Mouse (Mus musculus) heart, embryonic 14.5 days (tissue): ENCODE data around the gene Znrd1. TPM values are rescaled to one million over a fixed set of nuclear protein-coding genes. Genes with fewer than 3 reads are reported as not detected.

Experiments used
- ATAC-seq: fragments of 200-750 bp; cut with Nextera tagmentation; 2 replicates; pipeline ENCODE4 v1.8.0; 2017; ENCODE audit warnings: low read depth, moderate TSS enrichment; ENCODE audit not compliant: insufficient number of reproducible peaks, insufficient read depth, low FRiP score
- H3K27ac ChIP-seq, 2 experiments: fragments of 200-500 bp in 1 of 2; fragments of 300-500 bp in 1 of 2; sonication (generic) in 1 of 2; replicated peaks in 1 of 2; 2 replicates each; pipeline ENCODE4 v1.5.1; 2012 to 2014; ENCODE audit warnings: low read depth in 2 of 2, low read length in 2 of 2, control low read depth in 1 of 2, mild to moderate bottlenecking in 1 of 2, mixed read lengths in 1 of 2; ENCODE audit not compliant: control insufficient read depth in 1 of 2, insufficient read depth in 1 of 2
- H3K27me3 ChIP-seq: fragments of 300-500 bp; sonication (generic); 2 replicates; pipeline ENCODE4 v1.6.1; 2014; ENCODE audit warnings: mild to moderate bottlenecking, low read length, control low read depth; ENCODE audit not compliant: control insufficient read depth, insufficient read depth
- H3K36me3 ChIP-seq: fragments of 300-500 bp; sonication (generic); 2 replicates; pipeline ENCODE4 v1.6.1; 2014; ENCODE audit warnings: mild to moderate bottlenecking, control low read depth, low read length, mixed read lengths; ENCODE audit not compliant: control insufficient read depth, insufficient read depth
- H3K4me1 ChIP-seq, 2 experiments: fragments of 200-500 bp in 1 of 2; fragments of 300-500 bp in 1 of 2; sonication (generic) in 1 of 2; 2 replicates each; pipeline ENCODE4 v1.6.1; 2012 to 2014; ENCODE audit warnings: low read length in 2 of 2, control low read depth in 1 of 2, mixed read lengths in 1 of 2; ENCODE audit not compliant: control insufficient read depth in 2 of 2, insufficient read depth in 2 of 2
- H3K4me2 ChIP-seq: fragments of 300-500 bp; sonication (generic); 2 replicates; pipeline ENCODE4 v1.6.1; 2014; ENCODE audit warnings: mild to moderate bottlenecking, low read length
- H3K4me3 ChIP-seq, 2 experiments: fragments of 200-500 bp in 1 of 2; fragments of 300-500 bp in 1 of 2; sonication (generic) in 1 of 2; 2 replicates each; pipeline ENCODE4 v1.5.1; 2012 to 2014; ENCODE audit warnings: low read length in 2 of 2, mild to moderate bottlenecking in 2 of 2, control low read depth in 1 of 2, low read depth in 1 of 2, moderate library complexity in 1 of 2; ENCODE audit not compliant: control insufficient read depth in 1 of 2, insufficient read depth in 1 of 2
- H3K9ac ChIP-seq: fragments of 300-500 bp; sonication (generic); 2 replicates; pipeline ENCODE4 v1.6.1; 2014; ENCODE audit warnings: mild to moderate bottlenecking, low read length
- H3K9me3 ChIP-seq: fragments of 300-500 bp; sonication (generic); 2 replicates; pipeline ENCODE4 v1.6.1; 2016; ENCODE audit warnings: low read length, control low read depth; ENCODE audit not compliant: control insufficient read depth
- WGBS: fragments of 180-500 bp; shearing (Covaris S2); extraction: QIAGEN DNeasy Blood & Tissue Kit; methylation state at CpG from one replicate; pipeline ENCODE4 v1.1.7; 2014; 5-methylcytosine and 5-hydroxymethylcytosine counted together
- polyA plus RNA-seq: library from polyadenylated mRNA; unstranded; fragments of >200 nt; fragmentation: Nextera tagmentation; extraction: Ambion mirVana; gene quantifications from 2 replicates; pipeline ENCODE4 v1.2.1, GENCODE M21; 2014

The Znrd1 gene
- polyA plus RNA-seq, 1 experiment from 2014 or later, result 42.0 TPM

GRCm38 (mm10) chr17:36981845-36982244 is 23.5 kb upstream of the Znrd1 start:
- H3K27ac ChIP-seq, result no peak overlapping the region
- no peaks in the 10 kb centered on the region for H3K36me3 ChIP-seq
- no peaks in the 10 kb centered on the region for H3K9me3 ChIP-seq
- peak overlapping the region; percentile 54 for H3K9ac ChIP-seq
- H3K4me1 ChIP-seq, result peaks cover 0 to 3% of the 10 kb centered on the region in 2 experiments; a peak in 1 of 4 replicates
- ATAC-seq, result no peak
- H3K27me3 ChIP-seq, result no peaks in the 10 kb centered on the region; the same call in 1 of the 2 replicates
- 4% methylated on average over 4 of the region's 4 CpGs for WGBS
- H3K4me3 ChIP-seq, result peak overlapping the region in 1 of 2 experiments; percentile 29; a peak in 2 of 4 replicates
- H3K4me2 ChIP-seq, result peak overlapping the region; percentile 69

- Histone ChIP-seq H3K9me3 (no peaks in the 10 kb centered on the region), H3K4me3 (peak within 1 kb of the TSS; percentile 29 to 33), H3K27ac (no peak within 1 kb of the TSS), H3K27me3 (no peaks in the 10 kb centered on the region; the same call in 1 of the 2 replicates), H3K9ac (peak within 1 kb of the TSS; percentile 54), H3K4me1 (peaks cover 0 to 3% of the 10 kb centered on the region in 2 experiments; a peak in 1 of 4 replicates), H3K36me3 (no peaks in the 10 kb centered on the region), H3K4me2 (peak within 1 kb of the TSS; percentile 69)
- 4% methylated on average over 18 of the region's 18 CpGs for WGBS
- peak; percentile 56; the same call in 1 of the 2 replicates for ATAC-seq
Observed at GRCm38 (mm10) chr17:36981221-36981813, 23.0 kb upstream of the Znrd1 start, which contains the start of gene 2410137M14Rik. Gene 2410137M14Rik (minus strand): TSS chr17:36981237.

- no peak overlapping the region for H3K4me3 ChIP-seq
- H3K4me2 ChIP-seq, result no peak overlapping the region
- H3K9me3 ChIP-seq, result no peaks in the 10 kb centered on the region
- H3K36me3 ChIP-seq, result no peaks in the 10 kb centered on the region
- ATAC-seq, result no peak
- H3K27me3 ChIP-seq, result no peaks in the 10 kb centered on the region; the same call in 1 of the 2 replicates
- H3K27ac ChIP-seq, result no peak overlapping the region
- H3K4me1 ChIP-seq, result no peaks in the 10 kb centered on the region
- H3K9ac ChIP-seq, result no peak overlapping the region
- WGBS, result 60% methylated on average over 8 of the region's 8 CpGs
Observed at GRCm38 (mm10) chr17:36973271-36973787, 15.0 kb upstream of the Znrd1 start.

DNA sequence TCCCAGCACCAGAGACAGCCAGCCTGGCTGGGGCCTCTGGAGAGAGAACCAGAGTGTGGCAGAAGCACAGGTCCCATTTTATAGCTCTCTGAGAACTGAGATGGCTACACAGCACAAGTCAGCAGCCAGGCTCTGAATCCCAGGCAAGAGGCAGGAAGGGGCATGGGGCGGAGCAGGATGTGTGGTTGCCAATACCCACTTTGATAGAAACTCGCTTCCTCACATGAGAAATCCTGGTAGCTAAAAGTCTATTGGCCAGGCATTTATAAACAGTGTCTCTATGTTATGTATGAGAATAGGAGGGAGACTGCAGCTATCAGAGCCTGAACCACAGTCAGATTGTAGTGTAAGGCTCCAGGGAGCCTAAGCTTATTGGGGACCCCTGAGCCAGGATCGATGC is 14.4 kb upstream of the Znrd1 start:
- Histone ChIP-seq H3K27me3 (no peaks in the 10 kb centered on the region), H3K4me1 (no peaks in the 10 kb centered on the region), H3K9ac (no peak overlapping the region), H3K9me3 (no peaks in the 10 kb centered on the region), H3K4me2 (no peak overlapping the region), H3K27ac (no peak overlapping the region), H3K36me3 (no peaks in the 10 kb centered on the region), H3K4me3 (no peak overlapping the region)
- WGBS, result 76% methylated on average over 3 of the region's 3 CpGs
- no peak for ATAC-seq

- 82% methylated on average over 6 of the region's 6 CpGs for WGBS
Observed at GRCm38 (mm10) chr17:36971172-36971850, 13.0 kb upstream of the Znrd1 start.

DNA sequence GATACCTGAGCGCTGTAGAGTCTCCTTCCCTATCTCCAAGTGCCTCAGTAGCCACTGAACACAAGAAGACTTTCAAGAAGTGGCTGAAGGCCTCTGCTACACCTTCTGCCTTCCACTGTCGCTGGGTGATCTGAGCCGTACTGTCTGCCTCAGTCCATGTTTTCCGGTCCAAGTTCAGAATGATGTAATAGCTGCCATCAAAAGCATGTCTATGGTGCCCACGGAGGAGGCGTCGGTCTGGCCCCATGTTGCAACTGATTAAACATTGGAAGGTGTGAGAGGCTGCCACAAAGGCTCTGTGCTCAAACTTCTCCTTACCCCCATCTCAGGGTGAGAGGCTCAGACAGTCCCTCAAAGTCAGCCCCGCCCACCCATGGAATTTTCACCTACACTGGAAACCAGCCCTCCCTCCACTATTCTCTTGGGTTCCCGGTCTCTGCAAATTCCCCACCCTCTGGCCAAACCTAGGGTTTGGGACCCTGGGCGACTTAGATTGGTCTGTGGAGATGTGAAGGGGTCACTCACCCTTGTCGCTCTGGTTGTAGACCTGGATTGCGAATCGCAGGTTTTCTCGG is 12.0 kb upstream of the Znrd1 start:
- no peak overlapping the region for H3K4me2 ChIP-seq
- H3K27me3 ChIP-seq, result no peaks in the 10 kb centered on the region
- WGBS, result 74% methylated on average over 14 of the region's 14 CpGs
- H3K9me3 ChIP-seq, result no peaks in the 10 kb centered on the region
- H3K4me1 ChIP-seq, result no peaks in the 10 kb centered on the region
- H3K4me3 ChIP-seq, result no peak overlapping the region
- H3K36me3 ChIP-seq, result no peaks in the 10 kb centered on the region
- H3K27ac ChIP-seq, result no peak overlapping the region
- no peak for ATAC-seq
- no peak overlapping the region for H3K9ac ChIP-seq

More at GRCm38 (mm10) chr17:36971172-36971850, 13.0 kb upstream of the Znrd1 start:
- Histone ChIP-seq H3K4me3 (no peak overlapping the region), H3K4me1 (no peaks in the 10 kb centered on the region), H3K36me3 (no peaks in the 10 kb centered on the region), H3K27ac (no peak overlapping the region), H3K4me2 (no peak overlapping the region), H3K9me3 (no peaks in the 10 kb centered on the region), H3K27me3 (no peaks in the 10 kb centered on the region), H3K9ac (no peak overlapping the region)
- ATAC-seq, result no peak

GRCm38 (mm10) chr17:36966875-36967274 is 8.5 kb upstream of the Znrd1 start:
- Histone ChIP-seq H3K4me3 (no peak overlapping the region), H3K9ac (no peak overlapping the region), H3K27ac (no peak overlapping the region), H3K9me3 (no peaks in the 10 kb centered on the region), H3K27me3 (no peaks in the 10 kb centered on the region), H3K4me2 (no peak overlapping the region), H3K36me3 (peaks cover 4% of the 10 kb centered on the region; the same call in 1 of the 2 replicates), H3K4me1 (no peaks in the 10 kb centered on the region)
- no peak for ATAC-seq
- WGBS, result 74% methylated on average over 1 of the region's 1 CpGs
